Mouse (Mus musculus) frontal cortex, adult (tissue): ENCODE results near the gene Scgb3a1.

ENCODE experiments used
- ATAC-seq: cut with Nextera tagmentation; 2 replicates; pipeline ENCODE4 v1.9.2; 2017; ENCODE audit warnings: mild to moderate bottlenecking, moderate library complexity, mixed read lengths; ENCODE audit not compliant: low TSS enrichment

Scgb3a1 gene

GRCm38 (mm10) chr11:49658791-49659469, 4.5 kb upstream of the Scgb3a1 start:
- no peak for ATAC-seq

GRCm38 (mm10) chr11:49659470-49659799, 4.0 kb upstream of the Scgb3a1 start:
- no peak for ATAC-seq

- no peak for ATAC-seq
Observed at GRCm38 (mm10) chr11:49662292-49662780, 1.1 kb upstream of the Scgb3a1 start.

- no peak for ATAC-seq
Observed at GRCm38 (mm10) chr11:49664262-49665140, 1.1 kb downstream of the Scgb3a1 start.

GRCm38 (mm10) chr11:49665462-49665861, 2.1 kb downstream of the Scgb3a1 start:
- peak; percentile 41; the same call in 1 of the 2 replicates for ATAC-seq

- ATAC-seq, result no peak
Observed at GRCm38 (mm10) chr11:49673433-49673832, 10.0 kb downstream of the Scgb3a1 start.

GRCm38 (mm10) chr11:49684237-49684973, 21.0 kb downstream of the Scgb3a1 start:
- no peak for ATAC-seq

GRCm38 (mm10) chr11:49695013-49695412, 31.6 kb downstream of the Scgb3a1 start:
- ATAC-seq, result peak; percentile 57; the same call in 1 of the 2 replicates

- ATAC-seq, result no peak
Observed at GRCm38 (mm10) chr11:49695695-49696094, 32.3 kb downstream of the Scgb3a1 start.

GRCm38 (mm10) chr11:49696472-49696871, 33.1 kb downstream of the Scgb3a1 start:
- no peak for ATAC-seq

- ATAC-seq, result no peak
Observed at GRCm38 (mm10) chr11:49697779-49698178, 34.4 kb downstream of the Scgb3a1 start.

- ATAC-seq, result no peak
Observed at GRCm38 (mm10) chr11:49699079-49699478, 35.7 kb downstream of the Scgb3a1 start.

- no peak for ATAC-seq
Observed at GRCm38 (mm10) chr11:49702014-49702413, 38.6 kb downstream of the Scgb3a1 start.

GRCm38 (mm10) chr11:49704804-49705203, 41.4 kb downstream of the Scgb3a1 start:
- ATAC-seq, result no peak

GRCm38 (mm10) chr11:49707834-49708233, 44.4 kb downstream of the Scgb3a1 start:
- ATAC-seq, result no peak

- ATAC-seq, result no peak
Observed at GRCm38 (mm10) chr11:49710664-49711063, 47.3 kb downstream of the Scgb3a1 start.

- ATAC-seq, result peak; percentile 36
Observed at GRCm38 (mm10) chr11:49711981-49712554, 48.7 kb downstream of the Scgb3a1 start.

- peak; percentile 97 for ATAC-seq
Observed at GRCm38 (mm10) chr11:49712555-49713335, 49.3 kb downstream of the Scgb3a1 start, which contains the start of gene Cnot6. Gene Cnot6, minus strand, starts transcription at chr11:49712723.

GRCm38 (mm10) chr11:49713336-49714334, 50.2 kb downstream of the Scgb3a1 start:
- no peak; the same call in 1 of the 2 replicates for ATAC-seq
